Mouse (Mus musculus) CD4-positive, CD25-positive, alpha-beta regulatory T cell, adult 4 months (primary cell): Measurements from ENCODE around the gene Atp2c2. TPM values are rescaled to one million over a fixed set of nuclear protein-coding genes. Genes with fewer than 3 reads are reported as not detected.

Source experiments
- ATAC-seq: one replicate; pipeline ENCODE4 v1.8.0; 2017
- polyA plus RNA-seq, 2 experiments: library from polyadenylated mRNA; unstranded; fragments of 100-300 nt; shearing (Covaris generic); gene quantifications; one replicate each; pipeline ENCODE4 v1.2.1; 2017

Atp2c2 gene
- polyA plus RNA-seq, 2 experiments from 2014 or later: 0.18 TPM; not detected in 1

DNA sequence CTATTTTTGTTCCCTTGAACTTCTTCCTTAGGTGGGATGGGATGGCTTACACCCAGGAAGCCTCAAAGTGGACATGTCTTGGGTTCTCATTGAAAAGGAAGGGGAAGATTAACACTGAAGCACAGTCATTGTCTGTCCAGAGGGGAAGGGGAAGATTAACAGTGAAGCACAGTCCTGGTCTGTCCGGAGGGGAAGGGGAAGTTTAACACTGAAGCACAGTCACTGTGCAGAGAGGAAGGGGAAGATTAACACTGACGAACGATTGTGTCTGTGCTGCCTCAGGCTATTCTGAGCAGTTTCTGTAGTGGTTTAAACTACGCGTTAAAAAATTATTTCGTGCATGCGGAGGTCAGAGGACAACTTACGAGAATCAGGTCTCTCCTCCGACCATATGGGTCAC lies 7.3 kb downstream of the Atp2c2 start:
- no peak for ATAC-seq

DNA sequence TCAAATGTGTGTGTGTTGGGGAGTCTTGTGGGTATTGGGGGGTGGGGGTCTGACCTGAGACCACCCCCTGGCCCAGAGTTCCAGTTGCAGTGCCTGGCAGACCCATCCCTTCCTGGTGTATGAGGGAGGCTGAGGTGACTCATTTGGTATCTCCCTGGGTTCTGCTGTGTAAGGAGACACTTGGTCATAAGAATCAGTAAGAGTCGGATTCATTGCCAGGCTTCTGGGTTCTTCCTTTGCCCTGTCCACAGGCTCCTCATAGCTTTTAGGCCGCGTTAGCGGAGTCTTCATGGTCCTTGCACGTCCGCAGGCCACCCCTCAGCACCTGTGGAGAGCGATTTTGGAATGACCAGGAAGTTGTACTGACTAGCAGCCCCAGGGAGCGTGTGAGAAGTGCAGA lies 8.7 kb downstream of the Atp2c2 start:
- ATAC-seq: no peak

DNA sequence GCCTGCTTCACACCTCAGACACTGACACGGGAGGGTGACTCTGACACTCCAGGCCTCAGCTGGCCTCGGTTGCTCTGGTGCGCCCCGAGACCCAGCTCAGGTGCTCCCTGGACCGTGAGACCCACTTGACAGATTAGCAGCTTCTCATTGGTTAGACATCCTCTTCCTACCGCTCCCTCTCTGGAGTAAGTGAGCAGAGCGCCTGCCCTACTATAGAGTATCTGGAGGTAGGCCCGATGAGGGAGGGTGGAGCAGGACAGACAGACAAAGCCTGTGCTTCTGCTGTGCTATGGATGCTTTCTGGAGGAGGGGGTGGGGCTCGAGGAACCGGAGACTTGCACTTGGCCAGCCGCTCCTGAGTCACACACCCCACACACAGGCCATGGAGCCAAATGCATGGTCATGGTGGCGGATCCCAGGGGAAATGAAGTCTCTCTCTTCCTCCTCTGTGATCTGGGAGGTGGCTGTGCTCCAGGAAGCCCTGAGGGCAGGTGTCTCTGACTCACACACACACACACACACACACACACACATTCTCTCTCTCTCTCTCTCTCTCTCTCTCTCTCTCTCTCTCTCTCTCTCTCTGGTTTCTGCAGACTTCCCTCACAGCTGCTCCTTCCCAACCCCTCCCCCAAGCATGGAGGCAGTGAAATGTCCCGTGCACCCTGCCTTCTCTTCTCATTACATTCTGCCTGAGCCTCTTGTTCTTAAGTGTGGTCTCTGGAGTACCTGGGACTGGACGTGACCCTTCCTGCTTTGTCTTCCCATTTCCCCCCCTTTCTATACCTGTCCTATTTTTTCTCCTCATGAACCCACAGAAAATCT lies 9.3 kb downstream of the Atp2c2 start:
- no peak for ATAC-seq

DNA sequence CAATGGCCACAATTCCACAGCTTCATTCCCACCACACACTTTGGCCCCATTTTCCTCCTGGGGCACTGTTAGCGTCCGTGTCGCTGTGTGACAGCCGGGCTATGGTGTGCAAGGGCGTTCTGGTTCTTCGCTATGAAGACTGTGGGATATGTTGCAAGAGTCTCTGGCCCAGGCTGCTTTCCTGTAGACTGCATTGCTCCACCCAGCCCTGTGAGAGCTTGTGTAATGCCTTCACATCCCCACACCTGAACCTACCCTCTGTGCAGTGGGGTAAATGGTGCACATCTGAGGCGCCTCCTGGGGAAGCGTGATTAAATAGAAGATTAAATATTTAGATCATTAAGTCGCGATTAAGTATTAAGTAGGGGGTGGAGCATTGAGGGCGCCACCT lies 9.9 kb downstream of the Atp2c2 start:
- no peak for ATAC-seq

DNA sequence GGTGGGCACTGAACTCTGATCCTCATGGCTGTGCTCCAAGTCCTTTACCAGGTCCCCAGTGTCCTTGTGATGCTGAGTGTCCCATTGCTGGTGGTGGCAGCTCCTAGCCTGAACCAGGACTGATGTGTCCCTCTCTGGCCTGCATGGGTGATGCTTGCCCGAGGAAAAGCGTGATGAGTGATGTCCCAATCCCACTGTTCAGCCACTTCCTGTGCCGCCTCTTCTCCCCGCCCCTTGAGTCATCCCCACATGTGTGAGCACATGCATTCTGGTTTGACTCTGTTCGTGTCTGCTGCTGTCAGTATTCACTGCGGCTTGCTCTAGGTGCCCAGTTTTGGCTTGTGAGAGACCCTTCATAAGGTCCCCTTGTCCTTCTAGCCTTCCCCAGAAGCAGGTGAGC lies 12.4 kb downstream of the Atp2c2 start:
- no peak for ATAC-seq

DNA sequence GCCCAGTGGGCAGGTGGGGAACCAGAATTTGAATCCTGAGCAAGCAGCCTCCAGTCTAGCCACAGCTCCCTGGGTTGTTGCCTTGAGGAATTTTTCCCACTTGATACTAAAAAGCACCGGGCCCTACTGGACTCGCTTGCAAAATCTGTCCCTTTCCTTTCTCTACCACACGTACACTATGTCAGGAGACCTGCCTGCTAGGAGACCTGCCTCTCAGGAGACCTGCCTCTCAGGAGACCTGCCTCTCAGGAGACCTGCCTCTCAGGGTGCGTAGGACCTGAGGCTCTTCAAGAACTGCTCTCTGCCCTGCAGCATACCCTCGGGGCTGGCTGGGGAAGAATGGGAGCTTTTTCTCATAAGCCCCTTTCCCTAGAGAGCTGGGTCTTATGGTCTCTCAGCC lies 13.6 kb downstream of the Atp2c2 start:
- no peak for ATAC-seq

DNA sequence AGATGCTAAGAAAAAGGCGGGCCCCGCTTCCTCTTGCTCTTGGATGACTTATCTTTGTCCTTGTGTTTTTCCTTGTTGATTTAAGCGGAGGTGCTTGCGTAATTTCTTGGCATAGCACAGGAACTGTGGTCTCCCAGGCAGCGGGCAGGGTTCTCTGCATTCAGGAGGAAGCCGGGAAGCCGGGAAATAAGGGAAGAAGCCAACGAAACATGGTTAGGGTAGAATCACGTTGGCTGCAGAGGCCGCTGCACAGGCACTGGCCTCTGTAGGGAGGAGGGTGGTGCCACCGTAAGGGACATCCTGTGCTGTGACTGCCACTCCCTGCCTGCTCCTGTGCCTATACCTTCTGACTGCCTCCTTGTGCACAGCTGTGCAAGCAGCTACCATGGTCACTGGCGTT lies 15.4 kb downstream of the Atp2c2 start:
- ATAC-seq: no peak

DNA sequence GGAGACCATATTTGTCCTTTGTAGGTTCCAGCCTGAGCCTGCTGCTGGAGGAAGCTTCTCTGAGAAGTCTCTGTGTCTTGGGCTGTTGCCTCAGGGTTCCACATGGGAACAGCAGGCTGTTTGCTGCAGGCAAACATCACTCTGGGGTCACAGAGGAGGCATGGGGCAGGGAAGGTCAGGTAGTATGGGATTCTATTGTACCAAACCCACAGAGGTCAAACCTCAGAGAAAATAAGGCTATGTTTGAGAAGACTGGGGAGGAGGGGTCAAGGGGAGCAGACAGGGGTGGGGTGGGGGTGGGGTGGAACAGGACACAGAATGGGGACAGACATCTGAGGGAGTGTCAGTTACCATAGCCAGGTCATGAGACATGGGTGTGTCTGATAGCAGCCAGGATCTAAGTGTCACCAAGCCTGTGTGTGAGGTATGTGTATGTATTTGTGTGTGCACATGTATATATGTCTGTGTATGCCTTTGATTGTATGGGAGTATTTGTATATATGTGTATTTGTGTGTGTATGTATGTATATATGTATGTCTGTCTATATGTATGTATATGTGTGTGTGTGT lies 17.0 kb downstream of the Atp2c2 start:
- ATAC-seq: no peak

DNA sequence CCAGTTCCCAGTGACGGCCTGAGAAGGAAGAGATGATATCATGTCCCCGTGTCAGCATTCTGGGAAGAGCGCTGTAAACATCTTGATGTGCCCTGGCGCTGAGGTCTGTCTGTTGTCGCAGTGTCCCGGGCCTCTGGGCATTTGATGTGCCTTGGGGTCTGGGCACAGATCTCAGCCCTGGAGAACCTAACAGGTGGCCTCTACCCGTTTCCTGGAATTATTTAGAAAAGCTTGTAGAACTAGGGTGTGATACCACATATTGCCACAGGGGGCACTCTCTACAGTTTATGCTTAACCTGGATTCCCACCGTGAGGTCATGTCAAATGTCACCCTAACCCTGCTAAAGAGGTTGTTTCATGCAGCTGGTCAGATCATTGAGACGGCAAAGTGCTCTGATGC lies 18.0 kb downstream of the Atp2c2 start:
- no peak for ATAC-seq

DNA sequence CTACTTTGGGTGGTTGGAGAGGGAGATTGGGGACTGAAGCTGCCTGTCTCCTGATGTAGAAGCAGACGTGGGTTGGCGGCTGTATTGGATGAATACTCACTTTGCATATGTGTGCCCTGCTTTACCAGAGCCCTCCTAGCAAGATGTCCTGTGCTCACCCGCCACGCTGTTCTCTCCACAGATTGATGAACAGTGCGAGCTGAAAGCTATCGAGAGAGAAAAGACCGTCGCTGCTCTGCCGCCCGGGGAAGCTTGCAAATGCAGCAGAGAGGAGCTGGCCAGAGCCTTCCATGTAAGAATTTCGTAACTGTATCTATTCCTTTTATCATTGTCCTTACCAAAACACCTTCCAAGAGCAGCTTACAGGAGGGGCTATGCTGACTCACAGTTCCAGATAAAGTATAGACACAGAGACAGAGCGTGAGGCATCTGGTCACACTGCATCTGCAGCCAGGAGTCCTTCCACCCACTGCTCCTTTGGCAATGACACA lies 19.2 kb downstream of the Atp2c2 start:
- ATAC-seq: no peak

DNA sequence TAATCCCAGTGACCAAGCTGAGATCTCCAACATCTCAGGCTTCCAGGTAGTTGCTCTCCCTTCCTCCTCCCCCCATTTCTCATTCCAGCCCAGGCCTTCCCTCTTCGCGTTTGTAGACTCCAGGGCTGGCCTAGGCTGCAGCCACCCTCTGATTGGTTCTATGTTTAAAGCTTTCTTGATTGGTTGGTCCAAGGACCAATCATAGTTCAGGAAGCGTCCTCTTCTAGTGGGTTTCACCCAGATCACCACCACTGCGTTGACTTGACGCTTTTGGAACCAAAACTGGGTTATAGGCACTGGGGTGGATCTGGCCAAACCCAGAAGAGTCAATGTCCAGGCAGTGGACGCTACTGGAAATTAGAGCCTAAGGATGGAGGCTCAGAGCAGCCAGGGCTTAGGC lies 22.5 kb downstream of the Atp2c2 start:
- ATAC-seq: no peak

DNA sequence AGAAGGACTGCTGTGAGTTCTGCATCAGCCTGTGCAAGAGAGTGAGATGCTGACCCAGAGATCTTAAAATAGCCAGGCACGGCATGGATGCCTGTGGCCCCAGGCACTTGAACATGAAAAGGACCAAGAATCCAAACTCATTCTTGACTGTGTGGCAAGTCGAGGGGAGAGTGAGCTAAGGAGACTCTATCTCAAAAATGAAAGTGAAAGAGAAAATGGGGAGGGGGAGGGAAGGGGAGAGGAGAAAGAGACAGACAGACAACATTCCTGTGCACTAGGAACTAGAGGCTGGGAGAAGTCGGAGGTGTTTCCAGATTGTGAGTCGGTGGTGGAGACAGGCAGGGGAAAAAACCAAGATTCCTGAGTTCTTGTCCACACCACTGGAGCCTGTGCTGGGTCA lies 23.9 kb downstream of the Atp2c2 start:
- ATAC-seq: no peak

DNA sequence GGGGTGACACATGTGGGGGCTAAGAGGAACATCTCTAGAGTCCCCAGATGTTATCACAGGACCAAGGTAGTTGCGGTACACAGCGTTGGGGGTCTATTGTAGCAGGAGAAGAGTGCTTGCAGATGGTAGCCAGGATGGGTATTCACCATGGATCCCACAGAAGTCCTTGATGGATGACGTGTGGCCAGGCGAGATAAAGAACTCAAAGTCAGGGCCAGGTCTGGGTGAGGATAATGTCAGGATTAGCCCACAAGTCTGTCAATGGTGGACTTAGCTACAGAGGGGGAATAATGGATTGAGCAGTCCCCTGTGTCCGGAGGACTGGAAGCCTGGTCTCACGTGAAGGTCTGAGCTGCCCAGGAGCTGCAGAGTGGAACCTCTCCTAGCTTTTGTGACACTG lies 24.8 kb downstream of the Atp2c2 start:
- no peak for ATAC-seq

DNA sequence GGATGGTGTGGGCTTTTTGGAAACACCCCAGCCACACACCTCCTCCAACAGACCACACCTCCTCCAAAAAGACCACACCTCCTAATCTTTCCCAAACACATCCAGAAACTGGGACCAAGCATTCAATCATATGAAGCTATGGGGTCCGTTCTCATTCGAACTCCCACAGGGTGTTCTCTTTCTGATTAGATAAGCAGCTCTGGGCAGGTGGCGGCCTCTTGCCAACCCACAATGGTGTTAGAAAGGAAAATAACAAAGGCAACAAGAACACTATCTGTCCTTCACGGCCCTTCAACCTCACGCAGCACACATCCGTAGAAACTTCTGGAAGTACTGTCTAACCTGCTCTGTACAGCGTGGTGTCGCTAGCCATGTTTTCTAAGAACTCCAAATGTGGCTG lies 27.3 kb downstream of the Atp2c2 start:
- no peak for ATAC-seq

DNA sequence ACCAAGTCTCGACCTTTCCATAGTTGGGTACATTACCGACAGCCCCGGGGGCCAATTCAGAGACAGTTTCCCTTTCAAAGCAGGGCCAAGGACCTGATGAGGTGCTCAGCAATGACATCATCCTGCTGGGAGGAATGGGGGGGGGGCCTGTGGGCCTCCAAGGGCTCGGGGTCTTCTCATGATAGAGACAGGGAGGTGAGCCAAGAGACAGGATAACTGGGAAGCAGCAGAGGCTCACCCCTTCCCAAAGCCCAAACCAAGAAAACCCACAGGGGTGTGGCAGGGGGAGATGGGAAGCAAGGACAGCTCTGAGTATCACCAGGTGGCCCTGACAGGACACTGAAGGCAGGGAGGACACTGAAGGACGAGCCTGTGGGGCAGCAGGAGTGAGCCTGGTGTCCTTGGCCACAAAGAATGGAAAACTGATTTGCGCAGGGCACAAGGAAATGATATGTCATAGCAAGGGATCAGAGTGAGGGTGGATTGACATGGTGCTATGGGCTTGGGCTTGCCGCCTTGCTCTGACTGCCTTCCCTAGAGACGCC lies 28.6 kb downstream of the Atp2c2 start:
- no peak for ATAC-seq

DNA sequence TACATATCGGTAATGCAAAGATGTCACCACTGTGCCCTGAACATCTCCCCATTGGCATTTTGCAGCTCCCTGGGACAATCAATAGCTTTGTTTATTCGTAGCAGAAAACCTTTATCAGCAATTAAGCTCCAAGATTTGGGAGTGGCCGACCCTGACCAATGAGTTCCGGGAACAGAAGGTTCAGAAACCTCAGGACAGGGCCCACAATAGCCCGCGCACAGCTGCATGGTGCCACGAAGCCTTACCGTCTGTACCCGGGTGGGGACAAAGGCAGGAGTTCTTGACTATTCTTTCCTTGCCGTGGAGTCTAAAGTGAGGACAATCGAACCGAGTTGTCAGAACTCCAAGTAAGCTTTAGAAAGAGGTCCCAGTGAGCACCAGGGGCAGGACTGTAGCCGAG lies 32.3 kb downstream of the Atp2c2 start:
- no peak for ATAC-seq

DNA sequence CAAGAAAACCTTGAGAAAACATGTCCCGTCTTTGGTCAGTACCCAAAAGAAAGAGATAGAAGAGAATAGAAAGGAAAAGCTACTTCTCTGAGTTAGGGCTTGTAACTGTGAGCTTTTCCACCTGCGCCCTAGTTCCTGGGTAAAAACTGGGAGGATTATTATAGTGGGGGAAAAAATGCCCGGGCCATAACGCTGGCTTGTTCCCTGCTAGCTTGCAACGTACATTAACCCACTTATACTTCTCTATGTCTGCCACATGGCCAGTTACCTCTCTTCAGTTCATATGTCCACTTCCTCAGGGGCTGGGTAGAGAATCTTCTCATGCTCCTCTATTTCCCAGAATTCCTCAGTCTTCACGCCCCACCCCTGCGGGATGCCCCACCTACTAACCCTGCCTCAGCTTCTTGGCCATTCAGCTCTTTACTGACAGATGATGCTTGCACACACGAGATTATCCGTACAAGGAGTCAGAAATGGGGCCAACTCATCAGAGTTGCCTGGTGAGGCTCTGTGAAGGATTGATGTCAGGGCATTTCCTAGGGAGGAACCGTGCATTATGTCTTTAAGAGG lies 36.6 kb downstream of the Atp2c2 start:
- no peak for ATAC-seq

DNA sequence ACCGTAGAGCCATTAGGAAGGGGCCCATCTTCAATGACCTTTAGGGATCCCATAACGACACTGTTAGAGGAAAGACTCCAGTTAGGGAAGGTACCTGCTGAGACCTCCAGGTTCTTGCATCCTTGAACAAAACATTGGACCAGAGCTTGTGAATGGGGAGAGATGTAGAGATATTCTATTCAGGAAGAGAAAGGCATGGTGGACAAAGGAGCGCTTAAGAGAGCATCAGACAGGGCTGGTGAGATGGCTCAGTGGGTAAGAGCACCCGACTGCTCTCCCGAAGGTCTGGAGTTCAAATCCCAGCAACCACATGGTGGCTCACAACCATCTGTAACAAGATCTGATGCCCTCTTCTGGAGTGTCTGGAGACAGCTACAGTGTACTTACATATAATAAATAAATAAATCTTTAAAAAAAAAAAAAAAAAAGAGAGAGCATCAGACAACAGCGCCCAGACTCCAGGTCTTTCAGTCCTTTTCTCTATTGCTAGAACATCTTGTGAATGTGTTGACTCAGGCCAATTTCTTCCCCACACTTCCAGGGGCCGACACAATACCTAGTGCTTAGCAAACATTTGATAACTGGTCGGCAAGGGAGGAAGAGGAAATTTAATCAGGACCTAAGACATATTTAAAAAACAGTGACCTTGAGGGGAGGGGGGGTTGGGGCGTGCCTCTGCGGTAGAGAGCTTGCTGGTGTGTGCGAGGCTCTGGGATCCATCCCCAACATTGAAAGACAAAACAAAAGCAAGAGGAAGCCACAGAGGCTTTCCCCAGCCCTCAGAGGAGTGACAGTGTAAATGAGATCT lies 37.5 kb downstream of the Atp2c2 start:
- ATAC-seq: no peak

DNA sequence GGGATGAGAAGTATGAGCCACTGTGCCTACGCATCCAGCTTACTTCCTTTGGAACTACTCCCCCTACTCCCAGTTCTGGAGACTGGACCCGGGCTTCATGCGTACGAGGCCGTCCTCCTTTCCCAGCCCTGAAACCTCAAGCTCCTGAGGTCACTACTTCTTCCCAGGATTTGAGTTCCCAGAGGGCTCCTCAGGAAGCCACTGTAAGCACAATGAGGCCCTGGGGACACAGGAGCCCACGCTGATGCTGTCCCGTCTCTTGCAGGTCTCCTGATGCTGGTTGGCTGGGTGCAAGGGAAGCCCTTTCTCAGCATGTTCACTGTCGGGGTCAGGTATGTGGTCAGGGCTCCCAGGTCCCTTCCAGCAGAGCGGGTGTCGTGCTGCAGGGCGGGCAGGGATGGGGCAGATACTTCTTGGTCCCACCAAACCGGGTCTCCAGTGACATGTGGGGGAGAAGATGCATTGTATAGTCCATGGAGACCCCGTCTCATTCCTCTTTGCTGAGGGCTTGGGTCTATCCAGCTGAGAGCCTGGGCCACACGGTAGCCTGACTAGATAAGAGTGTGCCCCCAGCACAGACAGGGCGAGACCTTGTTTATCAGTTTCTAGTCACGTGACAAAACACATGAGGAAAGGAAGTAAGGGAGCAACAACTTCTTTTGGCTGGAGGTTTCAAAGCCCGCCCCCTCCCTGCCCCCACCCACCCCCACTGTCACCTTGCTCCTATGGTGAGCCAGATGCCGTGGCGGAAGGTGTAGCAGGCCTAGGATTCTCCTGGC lies 38.5 kb downstream of the Atp2c2 start:
- no peak for ATAC-seq

DNA sequence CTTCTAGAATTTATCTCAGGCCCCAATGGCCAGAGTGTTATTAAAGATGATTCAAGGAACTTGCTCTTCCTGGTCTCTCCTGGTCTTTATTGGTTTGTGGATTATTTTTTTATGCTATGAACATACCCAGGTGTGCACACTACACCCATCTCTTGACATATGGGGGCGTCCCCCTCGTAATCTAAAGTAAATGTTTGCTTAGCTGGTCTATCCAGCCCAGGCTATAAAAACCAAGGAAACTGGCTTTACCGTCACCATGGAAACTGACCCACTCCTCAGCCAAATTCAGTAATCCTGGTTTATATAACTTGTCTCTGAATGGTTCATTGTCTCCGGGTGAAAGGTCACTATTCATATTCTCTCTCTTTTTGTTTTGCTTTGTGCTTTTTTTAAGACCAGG lies 40.8 kb downstream of the Atp2c2 start:
- ATAC-seq: no peak

DNA sequence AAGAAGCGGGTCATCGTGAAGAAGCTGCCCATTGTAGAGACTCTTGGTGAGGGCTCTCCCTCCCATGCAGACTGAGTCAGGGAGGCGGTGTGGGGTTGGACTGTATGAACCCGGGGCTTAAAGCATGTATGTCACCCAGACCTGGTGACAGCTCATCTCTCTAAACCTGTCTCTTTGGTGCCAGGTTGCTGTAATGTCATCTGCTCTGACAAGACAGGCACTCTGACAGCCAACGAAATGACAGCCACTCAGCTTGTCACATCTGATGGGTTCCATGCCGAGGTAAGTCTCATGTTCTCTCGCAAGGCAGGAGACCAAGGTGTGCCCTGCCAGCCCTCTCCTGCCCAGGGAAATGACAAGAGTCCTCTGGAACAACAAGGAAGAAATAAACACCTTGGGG lies 42.6 kb downstream of the Atp2c2 start:
- no peak for ATAC-seq
